Mouse (Mus musculus) embryo, embryonic 10 days (tissue): ENCODE data around the gene Fndc5.
A peak's percentile ranks its signal among the peaks of the same experiment; 100 is the strongest.

Source experiments
- DNase-seq: peaks from one replicate; pipeline ENCODE4 v3.0.0-alpha.2; 2015; ENCODE audit warnings: low spot score

Gene Fndc5

GRCm38 (mm10) chr4:129136579-129137391 lies at the start of gene Fndc5:
Gene Fndc5 (plus strand): TSS chr4:129136999.
- peak; percentile 42 for DNase-seq

DNA sequence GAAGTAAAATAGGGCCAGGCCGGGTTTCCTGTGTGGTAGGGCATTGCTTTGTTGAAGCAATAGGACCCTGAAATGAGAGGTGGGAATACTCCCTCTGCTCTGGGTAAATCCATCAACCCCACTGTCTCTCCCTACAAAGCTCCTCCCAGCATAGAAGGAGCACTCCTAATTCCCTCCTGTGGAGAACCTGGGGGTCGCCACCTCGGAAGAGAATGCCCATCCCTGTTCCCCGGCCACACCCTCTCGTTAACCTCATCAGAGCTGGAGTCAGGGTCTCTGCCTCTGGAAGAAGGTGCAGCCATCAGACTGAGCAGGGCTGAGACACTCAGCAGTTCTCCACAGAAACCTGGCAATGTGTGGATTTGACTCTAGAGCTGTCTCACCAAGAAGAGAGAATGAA lies 48.9 kb upstream of the Fndc5 start:
- DNase-seq: no peak

- DNase-seq: no peak
Observed at GRCm38 (mm10) chr4:129095276-129095675, 41.5 kb upstream of the Fndc5 start.

GRCm38 (mm10) chr4:129097006-129097405 lies 39.8 kb upstream of the Fndc5 start:
- DNase-seq: no peak

DNA sequence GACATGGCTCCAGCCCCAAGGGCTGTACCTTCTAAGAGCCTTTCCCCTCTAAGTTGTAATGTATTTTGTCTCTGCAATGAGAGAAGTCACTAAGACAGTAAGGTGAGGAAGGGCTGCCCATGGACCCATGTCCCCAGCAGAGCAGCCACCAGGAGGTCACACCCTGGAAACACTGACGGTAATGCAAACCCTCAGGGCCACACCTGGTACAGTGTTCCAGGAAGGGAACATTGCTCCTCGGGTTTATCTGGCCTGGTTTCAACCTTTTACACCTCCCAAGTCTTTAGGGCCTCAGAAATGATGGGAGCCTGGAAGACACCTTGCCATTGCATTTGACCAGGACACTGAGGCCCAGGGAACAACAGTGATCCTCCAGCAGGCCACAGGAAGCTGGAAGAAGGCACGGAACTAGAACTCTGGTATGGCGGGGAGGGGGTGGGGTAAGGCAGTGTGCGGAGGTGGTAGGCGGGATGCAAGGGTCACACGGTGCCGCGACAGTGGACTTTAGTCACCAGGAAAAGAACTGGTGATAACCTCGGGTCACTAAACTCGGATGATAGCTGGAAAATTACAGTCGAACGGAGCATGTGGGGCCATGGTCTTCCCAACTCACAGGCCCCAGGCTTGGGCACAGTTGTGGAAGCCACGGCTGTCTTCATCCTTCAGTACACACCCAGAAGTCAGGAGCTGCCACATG lies 34.5 kb upstream of the Fndc5 start:
- no peak for DNase-seq

- peak; percentile 62 for DNase-seq
Observed at GRCm38 (mm10) chr4:129105356-129105755, 31.4 kb upstream of the Fndc5 start, which contains the start of gene Tmem54. Gene Tmem54 (plus strand): TSS chr4:129105548.

DNA sequence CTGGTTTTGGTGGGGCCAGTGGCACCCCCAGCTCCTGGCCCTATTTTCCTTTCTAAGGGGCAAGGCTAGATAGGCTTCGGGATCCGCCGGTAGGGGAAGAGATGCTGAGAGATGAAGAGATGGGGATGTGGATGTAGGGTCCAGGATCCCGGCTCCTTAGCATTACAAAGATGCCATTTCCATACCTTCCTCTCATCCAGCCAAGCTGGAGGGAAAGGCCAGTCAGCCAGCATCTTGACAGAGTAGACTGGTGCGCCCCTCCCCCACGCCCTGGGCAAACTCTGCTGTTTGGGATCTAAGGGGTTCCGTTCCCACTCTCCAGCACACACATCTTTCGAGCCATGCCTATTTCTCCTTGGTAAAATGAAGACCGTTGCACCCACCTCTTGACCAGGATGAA lies 30.7 kb upstream of the Fndc5 start:
- no peak for DNase-seq

GRCm38 (mm10) chr4:129107348-129107899 lies 29.4 kb upstream of the Fndc5 start:
- DNase-seq: no peak

- DNase-seq: no peak
Observed at GRCm38 (mm10) chr4:129108624-129109023, 28.2 kb upstream of the Fndc5 start.

GRCm38 (mm10) chr4:129110804-129111203 lies 26.0 kb upstream of the Fndc5 start:
- no peak for DNase-seq

GRCm38 (mm10) chr4:129111350-129111749 lies 25.4 kb upstream of the Fndc5 start:
- no peak for DNase-seq

DNA sequence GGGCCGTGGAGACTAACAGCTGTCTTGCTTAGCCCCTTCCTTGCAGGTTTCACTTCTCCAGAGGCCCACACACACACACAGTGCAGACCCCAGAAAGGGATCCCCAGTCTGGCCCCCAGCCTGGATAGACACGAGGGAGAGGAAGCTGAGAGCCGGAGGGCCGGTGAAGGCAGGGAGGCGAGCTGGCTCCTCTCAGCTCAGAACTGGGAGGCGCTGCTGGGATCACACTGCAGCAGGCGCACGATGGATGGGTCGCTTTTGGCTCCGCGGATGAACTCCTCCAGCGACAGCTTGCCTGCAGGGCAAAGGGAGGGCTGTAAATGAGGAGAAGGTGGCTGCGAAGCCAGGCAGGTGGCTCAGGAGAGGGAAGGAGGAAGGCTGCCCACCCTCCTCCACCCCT lies 24.6 kb upstream of the Fndc5 start:
- peak; percentile 28 for DNase-seq

DNA sequence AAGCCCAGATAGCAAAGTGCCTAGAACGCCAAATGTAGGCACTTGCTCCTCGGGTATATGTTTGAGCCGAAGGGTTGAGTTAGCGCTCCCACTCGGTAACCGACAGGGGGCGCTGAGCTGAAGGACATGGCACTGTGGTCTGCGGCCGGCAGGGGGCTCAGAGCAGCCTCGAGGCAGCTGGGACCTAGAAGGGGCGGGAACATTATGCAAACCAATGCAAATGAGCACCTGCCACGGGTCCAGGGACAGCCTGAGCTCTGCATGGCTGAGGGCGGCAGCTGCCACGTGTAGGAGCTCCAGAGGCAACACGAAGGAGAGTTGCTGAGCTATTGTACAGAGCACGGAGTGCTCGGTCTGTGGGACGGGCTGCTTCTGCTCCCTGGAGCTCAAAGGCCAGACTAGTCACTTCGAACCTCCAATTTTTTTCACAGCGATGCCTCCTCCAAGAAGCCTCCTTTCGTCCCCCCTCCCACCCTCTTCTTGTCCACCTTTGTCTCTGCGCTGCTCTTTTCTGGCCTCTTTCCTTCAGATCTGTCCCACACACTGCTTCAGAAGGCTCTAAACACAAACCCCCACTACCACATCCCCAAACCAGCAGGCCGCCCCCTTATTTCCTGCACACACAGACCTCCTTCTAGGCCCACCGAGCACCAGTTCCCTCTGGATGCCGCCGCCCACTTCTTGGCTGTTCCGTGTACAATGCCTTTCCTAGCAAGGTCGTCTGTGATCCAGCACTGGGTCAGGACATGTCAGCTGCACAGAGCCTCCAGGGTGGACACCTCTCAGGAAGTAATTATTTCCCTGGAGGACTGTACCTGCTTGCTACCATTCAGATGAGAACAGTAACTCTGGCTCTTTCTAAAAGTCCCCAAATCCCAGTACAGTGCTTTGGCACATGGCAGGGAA lies 23.5 kb upstream of the Fndc5 start:
- DNase-seq: peak; percentile 91

DNA sequence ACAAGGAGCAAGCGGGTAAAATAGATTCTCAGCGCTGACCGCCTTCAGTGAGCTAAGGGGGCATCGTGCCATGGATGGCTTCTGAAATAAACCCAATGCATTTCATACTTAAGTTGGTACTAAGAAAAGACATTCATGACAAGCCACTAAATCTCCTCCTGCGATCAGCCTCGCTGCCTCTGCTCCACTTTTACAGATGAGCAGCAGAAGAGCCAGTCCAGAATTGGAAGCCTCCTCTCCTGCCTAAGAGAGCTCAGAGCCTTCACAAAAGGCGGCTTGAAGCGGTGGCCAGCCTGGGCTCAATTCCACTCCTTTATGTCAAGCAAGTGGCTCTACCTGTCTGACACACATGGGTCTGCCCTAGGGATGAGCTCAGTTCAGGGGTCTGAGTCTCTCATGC lies 20.1 kb upstream of the Fndc5 start:
- no peak for DNase-seq

- DNase-seq: no peak
Observed at GRCm38 (mm10) chr4:129117720-129118510, 18.9 kb upstream of the Fndc5 start.

- no peak for DNase-seq
Observed at GRCm38 (mm10) chr4:129119708-129120107, 17.1 kb upstream of the Fndc5 start.

GRCm38 (mm10) chr4:129120520-129121445 lies 16.0 kb upstream of the Fndc5 start:
- peak; percentile 80 for DNase-seq

- no peak for DNase-seq
Observed at GRCm38 (mm10) chr4:129121569-129122086, 15.2 kb upstream of the Fndc5 start, which contains the start of gene Hpca. Gene Hpca (minus strand): TSS chr4:129122036.

DNA sequence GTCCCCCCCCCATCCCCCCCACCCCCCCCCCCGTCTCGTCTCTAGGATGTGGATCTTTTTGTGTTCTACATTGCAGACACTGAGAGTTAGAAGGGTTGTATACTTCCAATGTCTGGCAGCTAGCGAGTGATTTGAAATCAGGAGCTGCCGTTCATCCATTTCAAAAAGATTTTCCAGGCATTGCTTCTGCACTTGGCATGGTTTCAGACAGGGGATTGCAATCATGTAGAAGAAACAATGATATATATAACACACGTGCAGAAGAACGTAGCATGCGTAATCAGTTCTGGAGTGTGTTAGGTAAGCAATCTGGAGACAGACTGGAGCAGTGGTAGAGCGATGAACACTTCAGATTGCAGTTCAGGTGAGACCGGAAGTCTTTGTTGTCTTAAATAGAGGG lies 14.7 kb upstream of the Fndc5 start:
- DNase-seq: no peak

DNA sequence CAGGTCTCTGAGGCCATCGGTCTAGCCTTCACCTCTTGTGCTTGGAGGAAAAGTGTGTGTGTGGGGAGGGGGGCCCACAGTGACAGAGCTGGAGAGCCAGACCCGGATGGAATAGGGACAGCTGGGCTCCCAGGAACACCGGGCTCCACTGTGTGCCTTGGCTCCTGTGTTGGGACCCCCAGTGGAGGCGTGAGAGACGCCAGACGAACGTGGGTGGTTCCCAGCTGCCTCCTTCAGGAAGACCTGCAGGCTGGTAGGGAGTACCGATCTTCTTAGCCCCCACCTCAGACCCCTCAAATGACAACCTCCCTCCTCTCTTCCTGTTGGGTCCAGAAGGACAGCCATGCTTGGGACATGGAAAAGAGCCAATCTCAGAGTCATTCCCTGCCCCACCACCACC lies 14.1 kb upstream of the Fndc5 start:
- DNase-seq: no peak
